Mouse (Mus musculus) C2C12 (cell line): Measurements from ENCODE around the gene Rbm8a2.

Experiments
- CTCF ChIP-seq: IDR thresholded peaks from one replicate; pipeline ENCODE4 v1.5.1; 2011; ENCODE audit not compliant: control insufficient read depth, insufficient read depth, insufficient read length
- MYOD1 ChIP-seq: IDR thresholded peaks from one replicate; pipeline ENCODE4 v1.6.1; 2011; ENCODE audit warnings: low read depth; ENCODE audit not compliant: control insufficient read depth, insufficient read length
- USF1 ChIP-seq: IDR thresholded peaks from one replicate; pipeline ENCODE4 v1.6.1; 2011; ENCODE audit warnings: low read depth, mild to moderate bottlenecking, control low read depth, moderate library complexity

DNA sequence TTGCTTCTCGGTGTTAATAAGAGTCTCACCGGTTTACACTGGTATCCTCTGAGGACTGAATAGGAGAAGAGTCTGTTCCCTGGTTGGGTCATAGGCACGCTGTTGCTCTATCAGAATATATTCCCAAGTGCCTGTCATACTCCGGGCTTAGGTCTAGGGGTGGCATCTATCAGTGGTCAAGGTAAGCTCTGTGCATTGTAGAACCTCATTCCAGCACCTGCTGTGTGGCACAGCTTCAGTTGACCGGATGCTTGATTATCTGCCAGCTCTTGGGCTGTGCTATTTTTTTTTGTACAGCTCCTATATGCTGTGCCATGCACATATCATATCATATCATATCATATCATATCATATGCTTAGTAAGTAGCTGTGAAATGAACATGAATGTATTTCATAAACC is 9.5 kb upstream of the Rbm8a2 start:
- no peak for TF ChIP-seq CTCF
- TF ChIP-seq MYOD1 = no peak
- TF ChIP-seq USF1 = no peak
